Mouse (Mus musculus): ENCODE results near the gene Nrxn1. TPM values are rescaled to one million over a fixed set of nuclear protein-coding genes. Genes with fewer than 3 reads are reported as not detected.

Gene Nrxn1
- polyA plus RNA-seq, 1 experiment from 2014 or later, result 3.2 TPM

DNA sequence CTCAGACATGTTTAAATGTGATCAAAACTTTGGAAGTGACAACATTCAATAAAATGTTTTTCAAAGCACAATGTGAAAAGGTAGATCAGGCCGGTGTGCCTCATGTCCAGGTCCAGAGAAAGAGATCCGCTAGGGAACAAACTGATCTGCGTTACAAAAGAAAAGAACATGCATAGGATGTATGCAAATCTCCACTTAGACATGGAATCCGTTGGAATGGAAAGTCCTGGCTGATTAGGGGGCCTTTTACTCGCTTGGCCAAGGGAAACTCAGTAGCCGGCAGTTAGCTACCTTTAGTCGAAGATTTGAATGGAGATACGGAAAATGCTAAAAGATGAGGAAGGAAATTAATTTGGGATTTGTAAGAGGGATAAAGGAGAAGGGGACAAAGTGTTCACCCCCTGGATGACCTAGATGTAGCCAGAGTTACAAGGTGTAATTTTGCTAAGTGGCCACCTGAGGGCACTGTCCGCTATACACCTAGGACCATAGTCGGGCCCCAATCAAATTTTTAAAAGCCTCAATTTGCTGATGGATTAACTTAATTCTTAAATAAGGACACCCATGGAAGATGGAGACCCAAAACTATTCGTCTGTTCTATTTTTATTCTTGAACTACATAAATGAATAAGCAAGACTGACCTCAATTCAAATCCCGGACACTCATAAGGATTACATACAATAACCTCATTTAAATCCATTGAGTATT lies 508.9 kb downstream of the Nrxn1 start:
- Histone ChIP-seq H3K36me3 (ENCODE audit: control insufficient read depth, insufficient read depth, low read length) (no peaks in the 10 kb centered on the region), H3K4me2 (ENCODE audit: low read depth, severe bottlenecking) (no peak overlapping the region), H3K4me3 (ENCODE audit: low read depth, low read length) (no peak overlapping the region), H3K27me3 (ENCODE audit: control insufficient read depth, insufficient read depth, low read length) (no peaks in the 10 kb centered on the region), H3K27ac (replicated peaks; ENCODE audit: low read depth, low read length) (no peak overlapping the region), H3K9ac (ENCODE audit: low read length) (no peak overlapping the region), H3K4me1 (ENCODE audit: control insufficient read depth, insufficient read depth, low read length) (no peaks in the 10 kb centered on the region), H3K9me3 (ENCODE audit: control insufficient read depth, low read length) (no peaks in the 10 kb centered on the region)
- DNase-seq (ENCODE audit: low spot score) (no peak), ATAC-seq (ENCODE audit: insufficient number of reproducible peaks, low FRiP score, low TSS enrichment, low read depth) (no peak)
- 47% methylated on average over 12 of the region's 12 CpGs for WGBS

DNA sequence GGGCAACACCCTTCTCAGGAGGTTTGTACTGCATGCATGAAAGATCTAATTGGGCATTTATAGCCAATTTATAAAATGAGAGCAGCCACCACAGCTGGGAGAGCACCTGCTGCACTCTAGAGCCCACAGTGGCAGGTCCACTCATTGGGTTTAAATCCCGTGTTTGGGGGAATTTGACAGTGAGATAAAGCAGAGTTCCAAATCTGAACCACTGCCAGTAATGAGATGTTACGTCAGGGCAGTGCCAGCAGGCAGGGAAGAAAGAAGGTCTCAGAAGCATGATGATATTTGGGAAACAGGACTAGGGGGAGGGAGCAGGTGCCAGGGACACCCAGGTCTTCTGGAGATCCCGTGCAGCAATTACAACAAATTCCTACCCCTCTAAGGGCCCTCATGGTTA lies 509.7 kb downstream of the Nrxn1 start:
- 68% methylated on average over 3 of the region's 3 CpGs for WGBS
- Histone ChIP-seq H3K4me1 (ENCODE audit: control insufficient read depth, insufficient read depth, low read length) (no peaks in the 10 kb centered on the region), H3K9ac (ENCODE audit: low read length) (no peak overlapping the region), H3K36me3 (ENCODE audit: control insufficient read depth, insufficient read depth, low read length) (no peaks in the 10 kb centered on the region), H3K4me3 (ENCODE audit: low read depth, low read length) (no peak overlapping the region), H3K4me2 (ENCODE audit: low read depth, severe bottlenecking) (no peak overlapping the region), H3K27ac (replicated peaks; ENCODE audit: low read depth, low read length) (no peak overlapping the region), H3K9me3 (ENCODE audit: control insufficient read depth, low read length) (no peaks in the 10 kb centered on the region), H3K27me3 (ENCODE audit: control insufficient read depth, insufficient read depth, low read length) (no peaks in the 10 kb centered on the region)
- ATAC-seq (ENCODE audit: insufficient number of reproducible peaks, low FRiP score, low TSS enrichment, low read depth), result no peak
- DNase-seq (ENCODE audit: low spot score), result no peak

DNA sequence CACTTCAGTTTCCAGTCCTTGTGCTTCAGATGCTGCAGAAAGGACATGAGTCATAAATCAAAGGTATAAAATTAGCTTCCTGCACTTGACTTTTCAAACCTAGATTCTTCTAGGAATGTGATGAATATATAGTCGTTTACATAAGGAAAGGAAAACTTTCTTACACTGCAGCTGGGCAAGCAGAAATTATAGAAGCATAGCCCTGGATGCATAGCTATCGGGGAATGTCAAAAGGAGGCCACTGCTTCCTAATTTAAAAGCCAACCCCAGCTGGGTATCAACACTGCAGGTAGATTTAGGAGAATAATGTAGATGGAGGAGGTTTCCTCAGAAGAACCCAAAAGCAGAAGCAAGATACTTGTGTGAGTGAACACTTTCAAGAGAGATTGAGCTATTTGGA lies 523.0 kb downstream of the Nrxn1 start:
- Histone ChIP-seq H3K4me3 (ENCODE audit: low read depth, low read length) (no peak overlapping the region), H3K9me3 (ENCODE audit: control insufficient read depth, low read length) (no peaks in the 10 kb centered on the region), H3K27me3 (ENCODE audit: control insufficient read depth, insufficient read depth, low read length) (no peaks in the 10 kb centered on the region), H3K9ac (ENCODE audit: low read length) (no peak overlapping the region), H3K4me1 (ENCODE audit: control insufficient read depth, insufficient read depth, low read length) (no peaks in the 10 kb centered on the region), H3K36me3 (ENCODE audit: control insufficient read depth, insufficient read depth, low read length) (no peaks in the 10 kb centered on the region), H3K4me2 (ENCODE audit: low read depth, severe bottlenecking) (no peak overlapping the region), H3K27ac (replicated peaks; ENCODE audit: low read depth, low read length) (no peak overlapping the region)
- WGBS, result 70% methylated on average over 2 of the region's 2 CpGs
- DNase-seq (ENCODE audit: low spot score) (no peak), ATAC-seq (ENCODE audit: insufficient number of reproducible peaks, low FRiP score, low TSS enrichment, low read depth) (no peak)

DNA sequence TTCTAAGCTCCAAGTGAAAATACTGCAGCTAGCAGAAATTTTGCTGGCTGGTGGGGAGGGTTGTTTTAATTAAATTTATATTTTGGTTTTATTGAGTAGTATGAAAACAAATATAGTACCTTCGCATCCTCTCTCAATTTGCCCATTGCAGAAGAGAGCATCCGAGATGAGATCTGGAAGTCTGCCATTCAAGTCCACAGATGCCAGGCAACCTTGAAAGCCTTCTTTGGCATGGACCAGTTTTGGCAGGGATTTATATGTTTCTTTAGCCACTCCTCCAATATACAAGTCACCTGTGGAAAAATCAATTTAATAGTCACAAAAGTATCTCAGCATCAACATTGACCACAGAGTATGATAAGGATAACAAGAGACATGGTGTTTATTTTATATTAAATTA lies 527.7 kb downstream of the Nrxn1 start:
- H3K4me3 ChIP-seq (ENCODE audit: low read depth, low read length), result no peak overlapping the region
- no peaks in the 10 kb centered on the region for H3K4me1 ChIP-seq (ENCODE audit: control insufficient read depth, insufficient read depth, low read length)
- 99% methylated on average over 2 of the region's 2 CpGs for WGBS
- H3K27ac ChIP-seq (replicated peaks; ENCODE audit: low read depth, low read length), result no peak overlapping the region
- no peak overlapping the region for H3K4me2 ChIP-seq (ENCODE audit: low read depth, severe bottlenecking)
- no peaks in the 10 kb centered on the region for H3K36me3 ChIP-seq (ENCODE audit: control insufficient read depth, insufficient read depth, low read length)
- no peak overlapping the region for H3K9ac ChIP-seq (ENCODE audit: low read length)
- DNase-seq (ENCODE audit: low spot score), result no peak
- no peaks in the 10 kb centered on the region for H3K9me3 ChIP-seq (ENCODE audit: control insufficient read depth, low read length)
- ATAC-seq (ENCODE audit: insufficient number of reproducible peaks, low FRiP score, low TSS enrichment, low read depth), result no peak
- H3K27me3 ChIP-seq (ENCODE audit: control insufficient read depth, insufficient read depth, low read length), result no peaks in the 10 kb centered on the region

DNA sequence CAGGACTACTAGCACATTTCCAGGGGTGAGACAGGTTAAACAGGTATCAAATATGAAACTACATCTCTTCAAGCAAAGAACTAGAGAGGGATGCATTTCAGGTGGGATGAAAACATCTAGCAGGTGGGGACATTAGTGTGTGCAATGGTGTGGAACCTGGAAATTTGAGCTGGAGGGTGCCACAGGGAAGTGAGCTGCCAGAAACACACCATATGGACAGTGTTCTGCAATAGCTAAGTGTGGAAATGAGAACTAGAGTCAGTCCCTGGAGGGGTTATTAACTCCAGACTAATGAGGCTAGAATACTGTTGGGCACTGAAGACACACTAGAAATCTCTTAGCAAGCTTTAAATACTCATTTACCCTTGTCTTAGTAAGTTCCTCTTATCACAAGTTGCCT lies 536.5 kb downstream of the Nrxn1 start:
- H3K9ac ChIP-seq (ENCODE audit: low read length), result no peak overlapping the region

DNA sequence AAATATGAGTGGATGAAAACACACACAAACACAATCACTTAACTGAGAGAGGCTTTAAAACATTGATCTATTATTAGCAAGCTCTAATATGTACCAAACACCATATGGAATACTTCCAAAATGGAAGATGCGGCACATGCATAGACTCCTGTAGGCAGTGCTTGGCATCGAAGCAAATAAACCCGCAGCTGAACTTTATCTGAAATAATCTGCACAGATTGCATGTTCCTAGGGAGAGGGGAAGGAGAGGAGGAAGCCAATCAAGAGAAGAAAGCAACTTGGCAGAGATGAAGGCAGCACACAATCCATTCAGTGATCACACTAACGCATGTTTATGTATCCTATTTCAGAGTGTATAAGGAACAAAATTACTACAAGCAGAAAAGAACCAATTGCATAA lies 542.5 kb downstream of the Nrxn1 start:
- DNase-seq (ENCODE audit: low spot score) (no peak), ATAC-seq (ENCODE audit: insufficient number of reproducible peaks, low FRiP score, low TSS enrichment, low read depth) (no peak)
- no peak overlapping the region for H3K4me2 ChIP-seq (ENCODE audit: low read depth, severe bottlenecking)
- H3K4me1 ChIP-seq (ENCODE audit: control insufficient read depth, insufficient read depth, low read length), result no peaks in the 10 kb centered on the region
- H3K4me3 ChIP-seq (ENCODE audit: low read depth, low read length), result no peak overlapping the region
- H3K27me3 ChIP-seq (ENCODE audit: control insufficient read depth, insufficient read depth, low read length), result no peaks in the 10 kb centered on the region
- no peaks in the 10 kb centered on the region for H3K9me3 ChIP-seq (ENCODE audit: control insufficient read depth, low read length)
- 88% methylated on average over 4 of the region's 4 CpGs for WGBS
- no peak overlapping the region for H3K27ac ChIP-seq (replicated peaks; ENCODE audit: low read depth, low read length)
- H3K36me3 ChIP-seq (ENCODE audit: control insufficient read depth, insufficient read depth, low read length), result no peaks in the 10 kb centered on the region
- no peak overlapping the region for H3K9ac ChIP-seq (ENCODE audit: low read length)

More for the DNA sequence above, 536.5 kb downstream of the Nrxn1 start:
- Histone ChIP-seq H3K4me3 (ENCODE audit: low read depth, low read length) (no peak overlapping the region), H3K27ac (replicated peaks; ENCODE audit: low read depth, low read length) (no peak overlapping the region), H3K27me3 (ENCODE audit: control insufficient read depth, insufficient read depth, low read length) (no peaks in the 10 kb centered on the region), H3K9me3 (ENCODE audit: control insufficient read depth, low read length) (no peaks in the 10 kb centered on the region), H3K4me2 (ENCODE audit: low read depth, severe bottlenecking) (no peak overlapping the region), H3K4me1 (ENCODE audit: control insufficient read depth, insufficient read depth, low read length) (no peaks in the 10 kb centered on the region), H3K36me3 (ENCODE audit: control insufficient read depth, insufficient read depth, low read length) (no peaks in the 10 kb centered on the region)
- DNase-seq (ENCODE audit: low spot score), result no peak
- no peak for ATAC-seq (ENCODE audit: insufficient number of reproducible peaks, low FRiP score, low TSS enrichment, low read depth)

DNA sequence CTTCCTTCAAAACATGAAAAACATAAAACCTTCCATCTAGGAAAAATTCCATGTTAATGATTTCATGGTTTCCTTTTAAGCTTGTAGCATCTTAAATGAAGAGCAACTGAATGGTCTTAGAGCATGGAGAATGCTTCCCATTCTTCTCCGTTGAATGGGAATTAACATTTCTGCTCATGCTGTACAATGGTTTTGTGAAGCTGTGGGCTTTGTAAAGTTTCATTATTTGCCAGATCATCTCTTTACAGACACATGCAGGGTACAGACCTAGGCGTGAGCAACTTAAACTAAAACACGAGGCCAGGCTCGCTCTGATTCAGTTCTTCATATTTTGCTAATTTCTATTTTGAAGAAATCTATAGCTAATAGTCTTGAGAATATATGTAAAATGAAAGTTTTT lies 546.1 kb downstream of the Nrxn1 start:
- no peaks in the 10 kb centered on the region for H3K27me3 ChIP-seq (ENCODE audit: control insufficient read depth, insufficient read depth, low read length)
- H3K9ac ChIP-seq (ENCODE audit: low read length), result no peak overlapping the region
- no peak overlapping the region for H3K4me3 ChIP-seq (ENCODE audit: low read depth, low read length)
- 92% methylated on average over 4 of the region's 4 CpGs for WGBS
- no peaks in the 10 kb centered on the region for H3K4me1 ChIP-seq (ENCODE audit: control insufficient read depth, insufficient read depth, low read length)
- no peak overlapping the region for H3K27ac ChIP-seq (replicated peaks; ENCODE audit: low read depth, low read length)
- no peaks in the 10 kb centered on the region for H3K36me3 ChIP-seq (ENCODE audit: control insufficient read depth, insufficient read depth, low read length)
- no peak overlapping the region for H3K4me2 ChIP-seq (ENCODE audit: low read depth, severe bottlenecking)
- ATAC-seq (ENCODE audit: insufficient number of reproducible peaks, low FRiP score, low TSS enrichment, low read depth) (no peak), DNase-seq (ENCODE audit: low spot score) (no peak)
- no peaks in the 10 kb centered on the region for H3K9me3 ChIP-seq (ENCODE audit: control insufficient read depth, low read length)

DNA sequence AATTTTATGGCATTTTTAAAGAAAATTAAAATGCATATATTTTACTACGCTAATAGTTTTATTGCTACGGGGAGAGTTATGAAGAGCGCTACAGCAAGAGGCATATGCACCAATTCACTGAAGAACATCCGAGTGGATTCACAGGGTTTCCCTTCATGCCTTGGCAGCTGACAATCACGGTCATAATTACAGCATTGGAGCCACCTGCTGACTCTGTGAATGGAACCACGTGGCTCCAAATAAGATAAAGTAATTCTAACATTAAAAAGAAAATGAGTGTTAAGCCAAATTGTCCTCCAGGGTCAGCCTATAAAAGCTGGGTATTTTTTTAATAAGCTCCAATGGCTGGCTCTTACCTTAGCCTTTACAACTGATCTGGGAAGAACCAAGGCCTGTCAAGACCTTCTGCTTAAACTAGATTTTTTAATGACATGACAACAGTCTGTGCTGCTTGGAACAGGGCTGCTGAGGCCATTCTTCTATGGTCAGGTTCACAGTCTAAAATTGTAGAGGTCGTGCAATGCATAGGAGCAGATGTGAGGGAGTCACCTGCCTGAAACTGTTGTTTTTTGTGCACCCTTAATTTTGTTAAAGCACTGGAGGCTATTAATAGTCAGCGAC lies 548.1 kb downstream of the Nrxn1 start:
- Histone ChIP-seq H3K4me1 (ENCODE audit: control insufficient read depth, insufficient read depth, low read length) (no peaks in the 10 kb centered on the region), H3K27me3 (ENCODE audit: control insufficient read depth, insufficient read depth, low read length) (no peaks in the 10 kb centered on the region), H3K27ac (replicated peaks; ENCODE audit: low read depth, low read length) (no peak overlapping the region), H3K36me3 (ENCODE audit: control insufficient read depth, insufficient read depth, low read length) (no peaks in the 10 kb centered on the region), H3K4me3 (ENCODE audit: low read depth, low read length) (no peak overlapping the region), H3K9me3 (ENCODE audit: control insufficient read depth, low read length) (no peaks in the 10 kb centered on the region), H3K4me2 (ENCODE audit: low read depth, severe bottlenecking) (no peak overlapping the region), H3K9ac (ENCODE audit: low read length) (no peak overlapping the region)
- no peak for ATAC-seq (ENCODE audit: insufficient number of reproducible peaks, low FRiP score, low TSS enrichment, low read depth)
- DNase-seq (ENCODE audit: low spot score), result no peak
- WGBS, result 53% methylated on average over 8 of the region's 8 CpGs
